Mouse (Mus musculus) ES-E14 (cell line): ENCODE measurements around the gene Prex1. TPM values are rescaled to one million over a fixed set of nuclear protein-coding genes. Genes with fewer than 3 reads are reported as not detected.
A peak's percentile ranks its signal among the peaks of the same experiment; 100 is the strongest.

ENCODE experiments used
- DNase-seq: peaks from one replicate; pipeline ENCODE4 v3.0.0-alpha.2; 2013; ENCODE audit warnings: low read depth, low spot score
- H3K27ac ChIP-seq: 2 replicates; pipeline ENCODE4 v1.5.1; 2012; ENCODE audit warnings: low read depth, mild to moderate bottlenecking, low read length, moderate library complexity, mixed read lengths; ENCODE audit not compliant: poor library complexity, insufficient read depth, severe bottlenecking
- H3K36me3 ChIP-seq: 2 replicates; pipeline ENCODE4 v1.6.1; 2012; ENCODE audit warnings: mild to moderate bottlenecking, low read length, moderate library complexity, mixed read lengths; ENCODE audit not compliant: control insufficient read depth, poor library complexity, insufficient read depth, severe bottlenecking
- H3K4me1 ChIP-seq, 2 experiments: fragments of 150-350 bp in 1 of 2; sonication (generic) in 1 of 2; 2 replicates each; pipeline ENCODE4 v1.6.1; 2012; ENCODE audit warnings: low read length in 2 of 2, mild to moderate bottlenecking in 1 of 2, mixed read lengths in 1 of 2; ENCODE audit not compliant: control insufficient read depth in 2 of 2, insufficient read depth in 2 of 2, poor library complexity in 1 of 2
- H3K4me3 ChIP-seq, 2 experiments: fragments of 150-350 bp in 1 of 2; sonication (generic) in 1 of 2; 2 replicates each; pipeline ENCODE4 v1.5.1; 2012; ENCODE audit warnings: low read length in 2 of 2, low read depth in 1 of 2, mild to moderate bottlenecking in 1 of 2, mixed read lengths in 1 of 2; ENCODE audit not compliant: insufficient read depth in 1 of 2, poor library complexity in 1 of 2, severe bottlenecking in 1 of 2
- H3K9ac ChIP-seq: 2 replicates; pipeline ENCODE4 v1.6.1; 2012; ENCODE audit warnings: low read depth, mild to moderate bottlenecking, low read length, mixed read lengths; ENCODE audit not compliant: poor library complexity, insufficient read depth, severe bottlenecking
- H3K9me3 ChIP-seq: fragments of 150-350 bp; sonication (generic); 2 replicates; pipeline ENCODE4 v1.6.1; 2012; ENCODE audit warnings: low read depth, mild to moderate bottlenecking, low read length; ENCODE audit not compliant: control insufficient read depth, insufficient read depth
- CHD2 ChIP-seq: IDR thresholded peaks from 2 replicates; pipeline ENCODE4 v1.6.1; 2014; ENCODE audit warnings: mild to moderate bottlenecking, low read depth, low read length, inconsistent platforms
- HCFC1 ChIP-seq: IDR thresholded peaks from 2 replicates; pipeline ENCODE4 v1.6.1; 2012; ENCODE audit warnings: low read length, inconsistent platforms, borderline replicate concordance; ENCODE audit not compliant: insufficient read depth
- MAFK ChIP-seq: IDR thresholded peaks from 2 replicates; pipeline ENCODE4 v1.6.1; 2014; ENCODE audit warnings: mild to moderate bottlenecking, low read depth, low read length, inconsistent platforms; ENCODE audit not compliant: insufficient read depth
- ZC3H11A ChIP-seq: IDR thresholded peaks from 2 replicates; pipeline ENCODE4 v1.6.1; 2012; ENCODE audit warnings: low read depth, mild to moderate bottlenecking, inconsistent platforms, low read length, borderline replicate concordance
- ZNF384 ChIP-seq: IDR thresholded peaks from 2 replicates; pipeline ENCODE4 v1.6.1; 2012; ENCODE audit warnings: low read depth, low read length, inconsistent platforms
- in situ Hi-C, 2 experiments: fragments of 600-800 bp; cut with MboI; formaldehyde crosslinking; loops; one replicate each; pipeline ENCODE4 v1.15.1; 2025; ENCODE audit warnings: low sequenced_read_pairs in 2 of 2, inconsistent platforms in 1 of 2; ENCODE audit not compliant: unreplicated experiment in 2 of 2
- total RNA-seq: library from RNA; depleted of rRNA; stranded (reverse); fragments of 300-350 nt; gene quantifications from 2 replicates; pipeline ENCODE4 v1.2.3, GENCODE M21; 2012

Prex1 gene
- total RNA-seq, 1 experiment: 1.5 TPM

DNA sequence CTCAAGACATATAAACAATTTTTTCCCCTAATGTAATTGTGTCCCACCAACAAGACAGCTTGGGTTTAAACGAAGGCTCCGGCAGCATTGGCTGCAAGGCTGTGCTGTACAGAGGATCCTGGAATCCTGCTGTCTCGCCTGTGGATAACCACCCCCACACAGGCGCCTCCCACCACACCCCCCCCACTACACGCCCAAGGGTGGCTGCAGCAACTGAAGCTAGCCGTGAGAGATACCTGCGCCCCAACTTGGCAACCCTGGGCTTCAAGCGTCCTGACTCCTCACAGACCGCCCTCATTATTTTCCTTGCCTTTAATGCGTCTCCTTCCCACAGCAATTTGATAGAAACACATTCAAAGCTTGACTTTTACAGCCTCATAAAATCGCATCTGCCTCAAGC, 178.1 kb downstream of the Prex1 start:
- DNase-seq: no peak
- Histone ChIP-seq H3K27ac (no peak overlapping the region), H3K4me1 (no peaks in the 10 kb centered on the region), H3K4me3 (no peak overlapping the region), H3K9me3 (peaks cover 4% of the 10 kb centered on the region), H3K9ac (no peak overlapping the region), H3K36me3 (peaks cover 4% of the 10 kb centered on the region; the same call in 1 of the 2 replicates)
- in situ Hi-C loops: no loop called here
- TF ChIP-seq ZC3H11A (no peak), ZNF384 (no peak), HCFC1 (no peak), CHD2 (no peak), MAFK (no peak)

DNA sequence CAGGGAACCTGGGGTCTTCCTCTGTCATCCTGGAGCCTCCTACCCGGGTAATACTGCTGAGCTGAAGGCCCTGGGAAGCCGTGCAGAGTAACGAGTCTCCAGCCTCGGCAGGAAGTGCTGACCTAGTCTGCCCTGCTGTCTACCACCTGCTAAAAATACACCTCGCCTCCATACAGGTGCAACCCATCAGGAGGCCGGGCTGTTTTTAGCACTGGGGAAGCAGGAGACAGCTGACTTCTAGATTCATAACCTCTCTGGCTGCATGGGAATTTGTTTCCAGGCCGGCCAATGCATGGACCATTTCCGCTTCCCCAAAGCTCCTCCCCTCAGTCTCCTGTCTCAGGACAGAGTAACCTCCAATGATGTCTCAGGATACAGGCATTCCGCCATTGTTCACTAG, 187.4 kb downstream of the Prex1 start:
- in situ Hi-C loops: no loop called here
- H3K9ac ChIP-seq: no peak overlapping the region; the same call in 1 of the 2 replicates
- TF ChIP-seq ZNF384: no peak
- no peak for TF ChIP-seq MAFK
- TF ChIP-seq CHD2: no peak

DNA sequence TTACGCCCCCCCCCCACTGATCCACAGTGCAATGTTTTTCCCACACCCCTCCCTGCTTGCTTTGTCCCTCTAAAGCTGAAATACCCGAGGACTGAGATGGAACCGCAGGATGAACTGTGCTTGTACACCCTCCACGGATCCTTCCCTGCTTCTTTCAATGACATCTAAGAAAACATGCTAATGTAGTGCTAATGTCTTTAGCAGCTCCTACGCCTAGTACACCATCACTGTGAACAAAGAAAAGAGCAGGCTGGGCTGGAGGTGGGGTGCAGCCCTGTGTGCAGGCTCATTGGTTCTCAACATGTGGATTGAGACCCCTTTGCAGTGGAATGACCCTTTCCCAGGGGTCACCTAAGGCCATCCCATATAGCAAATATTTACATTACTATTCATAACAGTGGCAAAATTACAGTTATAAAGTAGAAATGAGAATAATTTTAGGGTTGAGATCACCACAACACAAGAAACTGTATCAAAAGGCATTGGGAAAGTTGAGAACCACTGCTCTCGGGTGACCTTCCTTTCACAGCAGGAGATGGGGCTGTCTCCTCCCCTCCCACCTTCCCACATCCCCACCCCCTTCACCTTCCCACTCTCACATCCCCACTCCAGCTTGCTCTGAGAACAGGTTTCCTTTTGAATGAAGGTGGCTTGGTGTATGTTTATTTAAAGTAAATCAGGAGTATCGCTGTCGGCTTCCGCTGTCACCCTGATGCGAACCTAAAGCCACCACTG, 190.3 kb downstream of the Prex1 start:
- H3K36me3 ChIP-seq: no peaks in the 10 kb centered on the region
- H3K4me1 ChIP-seq: peaks cover 2 to 25% of the 10 kb centered on the region in 2 experiments; a peak in 3 of 4 replicates
- H3K9me3 ChIP-seq: no peaks in the 10 kb centered on the region
- in situ Hi-C loops: no loop called here
- no peak for DNase-seq
- H3K27ac ChIP-seq: no peak overlapping the region
- no peak for TF ChIP-seq HCFC1
- no peak for TF ChIP-seq ZC3H11A
- TF ChIP-seq ZNF384: no peak
- no peak for TF ChIP-seq MAFK
- no peak for TF ChIP-seq CHD2
- no peak overlapping the region for H3K4me3 ChIP-seq
- no peak overlapping the region for H3K9ac ChIP-seq

More for the DNA sequence above, 187.4 kb downstream of the Prex1 start:
- Histone ChIP-seq H3K9me3 (peaks cover 6% of the 10 kb centered on the region; the same call in 1 of the 2 replicates), H3K4me1 (peaks cover 2 to 24% of the 10 kb centered on the region in 2 experiments; a peak in 3 of 4 replicates), H3K36me3 (no peaks in the 10 kb centered on the region), H3K4me3 (no peak overlapping the region), H3K27ac (peak overlapping the region; percentile 5; the same call in 1 of the 2 replicates)
- no peak for DNase-seq

DNA sequence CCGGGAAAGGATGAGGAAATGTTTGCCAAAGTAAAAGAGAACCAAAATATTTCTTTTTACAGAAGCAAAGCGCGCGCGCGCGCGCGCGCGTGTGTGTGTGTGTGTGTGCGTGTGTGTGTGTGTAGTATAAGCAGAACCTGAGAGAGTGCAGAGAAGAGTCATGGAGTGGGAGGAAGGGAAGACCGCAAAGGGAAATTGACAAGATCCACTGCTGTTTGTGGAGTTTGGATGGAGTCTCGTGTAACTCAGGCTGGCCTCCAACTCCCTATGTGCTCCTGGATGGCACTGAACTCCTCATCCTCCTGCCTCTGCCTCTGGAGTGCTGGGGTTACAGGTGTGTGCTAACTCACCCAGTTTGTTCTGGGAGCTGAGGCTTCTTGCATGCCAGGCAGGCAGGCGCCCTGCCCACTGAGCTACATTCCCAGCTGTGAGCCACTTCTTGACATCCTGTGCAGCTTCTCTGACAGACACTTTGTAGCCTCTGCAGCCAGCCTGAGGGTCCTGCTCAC, 191.0 kb downstream of the Prex1 start:
- in situ Hi-C loops: no loop called here
- Histone ChIP-seq H3K27ac (no peak overlapping the region), H3K4me3 (no peak overlapping the region), H3K9ac (no peak overlapping the region), H3K36me3 (no peaks in the 10 kb centered on the region), H3K4me1 (peaks cover 2 to 25% of the 10 kb centered on the region in 2 experiments; a peak in 3 of 4 replicates), H3K9me3 (no peaks in the 10 kb centered on the region)
- no peak for DNase-seq
- TF ChIP-seq ZC3H11A (no peak), HCFC1 (no peak), MAFK (no peak), CHD2 (no peak), ZNF384 (no peak)
